Mouse (Mus musculus): ENCODE results near the gene Dnajc5. TPM values are rescaled to one million over a fixed set of nuclear protein-coding genes. Genes with fewer than 3 reads are reported as not detected.
A peak's percentile ranks its signal among the peaks of the same experiment; 100 is the strongest.

Gene Dnajc5
- polyA plus RNA-seq, 1 experiment from 2014 or later, result 102 TPM

DNA sequence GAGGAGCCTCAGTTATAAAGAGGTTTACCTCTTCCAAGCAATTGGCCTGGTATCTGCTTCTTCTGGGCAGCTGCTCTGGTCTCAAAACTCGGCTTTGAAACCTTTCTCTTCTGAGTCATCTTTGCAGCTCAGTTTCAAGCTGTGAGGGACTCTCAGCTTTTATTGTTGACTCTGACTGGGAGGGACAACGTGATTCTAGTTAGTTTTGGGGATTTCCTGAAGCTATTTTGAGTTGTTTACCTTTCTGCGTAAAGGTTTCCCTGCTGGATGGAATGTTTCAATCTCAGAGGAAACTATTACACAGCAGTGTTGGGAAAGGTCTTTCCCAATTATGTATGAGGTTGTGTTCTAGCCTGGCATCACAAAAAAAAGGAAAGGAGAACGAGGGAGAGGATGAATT is 21.6 kb upstream of the Dnajc5 start:
- H3K27me3 ChIP-seq (ENCODE audit: control insufficient read depth, insufficient read depth, low read length), result no peaks in the 10 kb centered on the region
- no peak overlapping the region for H3K4me3 ChIP-seq (ENCODE audit: low read depth, low read length)
- 81% methylated on average over 4 of the region's 4 CpGs for WGBS
- H3K36me3 ChIP-seq (ENCODE audit: control insufficient read depth, insufficient read depth, low read length), result peaks cover 11% of the 10 kb centered on the region; the same call in 1 of the 2 replicates
- H3K9me3 ChIP-seq (ENCODE audit: control insufficient read depth, low read length), result no peaks in the 10 kb centered on the region
- ATAC-seq (ENCODE audit: low FRiP score) (no peak), DNase-seq (ENCODE audit: low spot score, missing footprints) (no peak)
- H3K4me2 ChIP-seq, result no peak overlapping the region
- H3K27ac ChIP-seq (ENCODE audit: low read depth, low read length), result no peak overlapping the region
- H3K4me1 ChIP-seq (ENCODE audit: control insufficient read depth, insufficient read depth, low read length), result peaks cover 9% of the 10 kb centered on the region
- H3K9ac ChIP-seq (ENCODE audit: low read length), result no peak overlapping the region

DNA sequence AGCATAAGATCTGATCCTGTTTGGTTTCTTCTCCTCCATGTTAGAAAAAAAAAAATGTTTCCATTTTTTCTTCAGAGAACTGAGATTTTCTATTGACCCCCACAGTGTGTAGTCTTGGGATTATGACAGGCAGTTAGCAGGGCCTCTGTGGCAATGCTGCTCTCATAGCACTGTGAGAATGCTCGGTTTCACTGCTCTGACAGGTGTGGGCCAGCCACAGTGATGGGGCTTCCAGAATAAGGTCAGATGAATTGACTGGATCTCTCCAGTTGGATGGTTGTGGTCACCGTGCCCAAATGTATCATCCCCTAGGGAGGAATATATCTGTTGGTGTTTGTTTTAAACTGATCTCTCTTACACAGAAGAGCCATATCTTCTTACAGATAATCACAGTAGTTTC is 11.1 kb upstream of the Dnajc5 start:
- ATAC-seq (ENCODE audit: low FRiP score) (no peak), DNase-seq (ENCODE audit: low spot score, missing footprints) (no peak)
- H3K4me1 ChIP-seq (ENCODE audit: control insufficient read depth, insufficient read depth, low read length), result no peaks in the 10 kb centered on the region
- H3K27me3 ChIP-seq (ENCODE audit: control insufficient read depth, insufficient read depth, low read length), result no peaks in the 10 kb centered on the region
- WGBS, result 92% methylated on average over 2 of the region's 2 CpGs
- no peak overlapping the region for H3K9ac ChIP-seq (ENCODE audit: low read length)
- H3K4me3 ChIP-seq (ENCODE audit: low read depth, low read length), result no peak overlapping the region
- no peaks in the 10 kb centered on the region for H3K9me3 ChIP-seq (ENCODE audit: control insufficient read depth, low read length)
- H3K27ac ChIP-seq (ENCODE audit: low read depth, low read length), result no peak overlapping the region
- peaks cover 10% of the 10 kb centered on the region for H3K36me3 ChIP-seq (ENCODE audit: control insufficient read depth, insufficient read depth, low read length)
- no peak overlapping the region for H3K4me2 ChIP-seq

- peaks cover 14% of the 10 kb centered on the region for H3K36me3 ChIP-seq (ENCODE audit: control insufficient read depth, insufficient read depth, low read length)
- H3K9me3 ChIP-seq (ENCODE audit: control insufficient read depth, low read length), result no peaks in the 10 kb centered on the region
- no peak overlapping the region for H3K4me3 ChIP-seq (ENCODE audit: low read depth, low read length)
- no peak for ATAC-seq (ENCODE audit: low FRiP score)
- DNase-seq (ENCODE audit: low spot score, missing footprints), result peak; percentile 56
- H3K27me3 ChIP-seq (ENCODE audit: control insufficient read depth, insufficient read depth, low read length), result no peaks in the 10 kb centered on the region
- no peak overlapping the region for H3K9ac ChIP-seq (ENCODE audit: low read length)
- H3K4me1 ChIP-seq (ENCODE audit: control insufficient read depth, insufficient read depth, low read length), result no peaks in the 10 kb centered on the region
- WGBS, result 94% methylated on average over 8 of the region's 8 CpGs
- no peak overlapping the region for H3K4me2 ChIP-seq
- H3K27ac ChIP-seq (ENCODE audit: low read depth, low read length), result no peak overlapping the region
These were observed 9.1 kb upstream of the Dnajc5 start for GRCm38 (mm10) chr2:181511231-181511630.

DNA sequence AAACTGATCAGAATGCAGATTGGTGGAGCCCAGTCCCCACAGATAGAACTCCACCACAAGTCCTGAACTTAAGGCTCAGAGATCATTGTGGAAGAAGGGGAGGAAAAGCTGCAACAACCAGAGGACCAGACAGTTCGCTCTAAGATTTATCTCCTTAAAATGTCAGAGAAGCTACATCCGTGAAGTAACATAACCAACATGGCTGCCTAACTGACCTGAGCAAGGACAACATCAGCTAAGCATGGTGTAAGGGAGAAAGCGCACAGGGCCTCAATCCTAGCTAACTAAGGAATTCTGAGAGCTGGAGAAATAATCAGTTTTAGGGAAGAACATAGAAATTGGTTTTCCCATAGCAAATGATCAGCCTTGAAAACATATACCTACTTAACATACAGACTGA is 1.1 kb upstream of the Dnajc5 start:
- Histone ChIP-seq H3K4me3 (ENCODE audit: low read depth, low read length) (peak overlapping the region; percentile 87), H3K27ac (ENCODE audit: low read depth, low read length) (peak overlapping the region; percentile 96), H3K4me2 (peak overlapping the region; percentile 59), H3K4me1 (ENCODE audit: control insufficient read depth, insufficient read depth, low read length) (peaks cover 15% of the 10 kb centered on the region), H3K9ac (ENCODE audit: low read length) (peak overlapping the region; percentile 93), H3K36me3 (ENCODE audit: control insufficient read depth, insufficient read depth, low read length) (peaks cover 7% of the 10 kb centered on the region), H3K27me3 (ENCODE audit: control insufficient read depth, insufficient read depth, low read length) (no peaks in the 10 kb centered on the region), H3K9me3 (ENCODE audit: control insufficient read depth, low read length) (no peaks in the 10 kb centered on the region)
- 80% methylated on average over 3 of the region's 3 CpGs for WGBS
- DNase-seq (ENCODE audit: low spot score, missing footprints) (peak; percentile 81), ATAC-seq (ENCODE audit: low FRiP score) (no peak)

DNA sequence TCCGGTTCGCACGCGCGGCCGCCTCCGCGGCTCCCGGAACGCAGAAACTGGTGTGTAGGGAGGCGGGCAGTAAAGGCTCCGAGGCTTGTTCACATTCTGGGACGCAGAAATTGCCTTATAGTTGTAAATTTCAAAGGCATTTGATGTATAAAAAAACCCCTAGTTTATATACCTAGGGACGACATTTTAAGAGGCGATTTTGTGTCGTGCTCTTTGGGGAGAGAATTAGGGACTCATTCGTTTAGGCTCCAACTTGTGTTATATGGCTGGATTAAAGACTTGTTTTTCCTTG is 597 bp downstream of the Dnajc5 start:
- Histone ChIP-seq H3K9me3 (ENCODE audit: control insufficient read depth, low read length) (no peaks in the 10 kb centered on the region), H3K27me3 (ENCODE audit: control insufficient read depth, insufficient read depth, low read length) (no peaks in the 10 kb centered on the region), H3K9ac (ENCODE audit: low read length) (peak overlapping the region; percentile 93), H3K4me2 (peak overlapping the region; percentile 59), H3K4me1 (ENCODE audit: control insufficient read depth, insufficient read depth, low read length) (peaks cover 15% of the 10 kb centered on the region), H3K27ac (ENCODE audit: low read depth, low read length) (peak overlapping the region; percentile 96), H3K36me3 (ENCODE audit: control insufficient read depth, insufficient read depth, low read length) (no peaks in the 10 kb centered on the region), H3K4me3 (ENCODE audit: low read depth, low read length) (peak overlapping the region; percentile 87)
- ATAC-seq (ENCODE audit: low FRiP score) (no peak), DNase-seq (ENCODE audit: low spot score, missing footprints) (no peak)
- WGBS, result 0% methylated on average over 17 of the region's 17 CpGs

GRCm38 (mm10) chr2:181521491-181521890 is 1.2 kb downstream of the Dnajc5 start:
- H3K9ac ChIP-seq (ENCODE audit: low read length), result peak overlapping the region; percentile 59
- DNase-seq (ENCODE audit: low spot score, missing footprints) (peak; percentile 84), ATAC-seq (ENCODE audit: low FRiP score) (no peak)
- no peaks in the 10 kb centered on the region for H3K27me3 ChIP-seq (ENCODE audit: control insufficient read depth, insufficient read depth, low read length)
- peak overlapping the region; percentile 87 for H3K4me3 ChIP-seq (ENCODE audit: low read depth, low read length)
- H3K36me3 ChIP-seq (ENCODE audit: control insufficient read depth, insufficient read depth, low read length), result no peaks in the 10 kb centered on the region
- H3K4me1 ChIP-seq (ENCODE audit: control insufficient read depth, insufficient read depth, low read length), result peaks cover 15% of the 10 kb centered on the region
- peak overlapping the region; percentile 59 for H3K4me2 ChIP-seq
- H3K27ac ChIP-seq (ENCODE audit: low read depth, low read length), result no peak overlapping the region
- 64% methylated on average over 10 of the region's 10 CpGs for WGBS
- no peaks in the 10 kb centered on the region for H3K9me3 ChIP-seq (ENCODE audit: control insufficient read depth, low read length)

DNA sequence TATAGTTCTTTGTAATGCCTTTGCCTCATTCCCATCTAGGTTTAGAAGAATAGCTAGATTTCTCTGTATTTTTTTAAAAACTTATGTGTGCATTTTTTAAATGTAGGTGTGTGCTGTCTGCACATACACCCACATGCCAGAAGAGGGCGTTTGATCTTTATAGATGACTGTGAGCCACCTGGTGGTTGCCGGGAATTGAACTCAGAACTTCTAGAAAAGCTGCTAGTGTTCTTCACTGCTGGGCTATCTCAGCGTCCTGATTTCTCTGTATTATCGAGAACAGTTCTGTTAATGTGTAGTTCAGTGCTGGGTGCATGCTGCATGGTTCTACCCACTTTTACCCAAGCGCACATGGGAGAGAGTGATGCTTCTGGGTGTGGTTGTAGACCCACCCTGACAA is 2.5 kb downstream of the Dnajc5 start:
- Histone ChIP-seq H3K4me2 (no peak overlapping the region), H3K4me3 (ENCODE audit: low read depth, low read length) (no peak overlapping the region), H3K9ac (ENCODE audit: low read length) (no peak overlapping the region), H3K4me1 (ENCODE audit: control insufficient read depth, insufficient read depth, low read length) (peaks cover 15% of the 10 kb centered on the region), H3K27ac (ENCODE audit: low read depth, low read length) (no peak overlapping the region), H3K9me3 (ENCODE audit: control insufficient read depth, low read length) (no peaks in the 10 kb centered on the region), H3K27me3 (ENCODE audit: control insufficient read depth, insufficient read depth, low read length) (no peaks in the 10 kb centered on the region), H3K36me3 (ENCODE audit: control insufficient read depth, insufficient read depth, low read length) (0 out of 2 replicates have a peak, but pooled peaks cover 2% of the 10 kb centered on the region)
- ATAC-seq (ENCODE audit: low FRiP score) (no peak), DNase-seq (ENCODE audit: low spot score, missing footprints) (peak; percentile 86)
- 71% methylated on average over 5 of the region's 5 CpGs for WGBS

DNA sequence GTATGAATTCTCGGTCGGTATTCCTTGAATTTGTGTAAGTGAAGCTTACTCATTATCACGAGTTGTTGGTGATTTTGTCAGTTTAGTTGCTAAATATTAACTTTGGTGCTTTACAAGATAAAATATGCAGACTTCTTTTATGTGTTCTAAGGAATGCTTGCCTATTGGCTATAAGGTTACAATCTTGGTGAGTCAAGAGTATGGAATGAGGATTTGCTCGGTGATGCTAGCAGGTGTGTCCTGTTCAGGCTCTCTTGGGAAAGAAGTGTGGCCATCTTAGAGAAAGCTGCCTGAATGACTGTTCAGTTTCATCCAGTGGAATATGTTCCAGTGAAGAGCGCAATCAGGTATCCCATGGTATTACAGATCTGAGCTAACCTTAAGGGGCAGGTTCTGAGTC is 5.2 kb downstream of the Dnajc5 start:
- Histone ChIP-seq H3K9me3 (ENCODE audit: control insufficient read depth, low read length) (no peaks in the 10 kb centered on the region), H3K4me3 (ENCODE audit: low read depth, low read length) (no peak overlapping the region), H3K4me2 (no peak overlapping the region), H3K36me3 (ENCODE audit: control insufficient read depth, insufficient read depth, low read length) (0 out of 2 replicates have a peak, but pooled peaks cover 2% of the 10 kb centered on the region), H3K27me3 (ENCODE audit: control insufficient read depth, insufficient read depth, low read length) (no peaks in the 10 kb centered on the region), H3K9ac (ENCODE audit: low read length) (no peak overlapping the region), H3K4me1 (ENCODE audit: control insufficient read depth, insufficient read depth, low read length) (peaks cover 11% of the 10 kb centered on the region), H3K27ac (ENCODE audit: low read depth, low read length) (no peak overlapping the region)
- 91% methylated on average over 5 of the region's 5 CpGs for WGBS
- ATAC-seq (ENCODE audit: low FRiP score) (no peak), DNase-seq (ENCODE audit: low spot score, missing footprints) (peak; percentile 59)

- H3K4me3 ChIP-seq (ENCODE audit: low read depth, low read length), result no peak overlapping the region
- H3K36me3 ChIP-seq (ENCODE audit: control insufficient read depth, insufficient read depth, low read length), result 0 out of 2 replicates have a peak, but pooled peaks cover 2% of the 10 kb centered on the region
- no peak for ATAC-seq (ENCODE audit: low FRiP score)
- H3K9me3 ChIP-seq (ENCODE audit: control insufficient read depth, low read length), result no peaks in the 10 kb centered on the region
- no peak overlapping the region for H3K9ac ChIP-seq (ENCODE audit: low read length)
- H3K27ac ChIP-seq (ENCODE audit: low read depth, low read length), result no peak overlapping the region
- peak; percentile 51 for DNase-seq (ENCODE audit: low spot score, missing footprints)
- 95% methylated on average over 1 of the region's 1 CpGs for WGBS
- no peaks in the 10 kb centered on the region for H3K27me3 ChIP-seq (ENCODE audit: control insufficient read depth, insufficient read depth, low read length)
- H3K4me1 ChIP-seq (ENCODE audit: control insufficient read depth, insufficient read depth, low read length), result no peaks in the 10 kb centered on the region
- no peak overlapping the region for H3K4me2 ChIP-seq
These were observed 8.8 kb downstream of the Dnajc5 start for GRCm38 (mm10) chr2:181529076-181529475.

DNA sequence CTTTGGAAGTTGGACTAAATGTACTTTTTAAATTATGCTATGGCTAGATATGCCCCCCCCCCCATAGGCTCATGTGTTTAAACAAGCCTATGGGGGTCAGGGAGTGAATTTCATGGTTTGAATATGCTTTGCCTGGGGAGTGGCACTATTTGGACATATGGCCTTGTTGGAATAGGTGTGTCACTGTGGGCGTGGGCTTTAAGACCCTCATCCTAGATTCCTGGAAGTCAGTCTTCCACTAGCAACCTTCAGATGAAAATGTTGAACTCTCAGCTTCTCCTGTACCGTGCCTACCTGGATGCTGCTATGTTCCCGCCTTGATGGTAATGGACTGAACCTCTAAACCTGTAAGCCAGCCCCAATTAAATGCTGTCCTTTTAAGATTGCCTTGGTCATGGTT is 12.3 kb downstream of the Dnajc5 start:
- H3K4me2 ChIP-seq, result no peak overlapping the region
- no peak for ATAC-seq (ENCODE audit: low FRiP score)

More for the DNA sequence above, 12.3 kb downstream of the Dnajc5 start:
- Histone ChIP-seq H3K9ac (ENCODE audit: low read length) (no peak overlapping the region), H3K4me3 (ENCODE audit: low read depth, low read length) (no peak overlapping the region), H3K9me3 (ENCODE audit: control insufficient read depth, low read length) (no peaks in the 10 kb centered on the region), H3K36me3 (ENCODE audit: control insufficient read depth, insufficient read depth, low read length) (0 out of 2 replicates have a peak, but pooled peaks cover 2% of the 10 kb centered on the region), H3K27me3 (ENCODE audit: control insufficient read depth, insufficient read depth, low read length) (no peaks in the 10 kb centered on the region), H3K4me1 (ENCODE audit: control insufficient read depth, insufficient read depth, low read length) (no peaks in the 10 kb centered on the region), H3K27ac (ENCODE audit: low read depth, low read length) (no peak overlapping the region)
- WGBS, result 96% methylated on average over 3 of the region's 3 CpGs
- DNase-seq (ENCODE audit: low spot score, missing footprints), result peak; percentile 54

All from midbrain, embryonic 11.5 days (tissue).